Mouse (Mus musculus): ENCODE measurements around the gene Rps10.
"Not testable (repeated sequence)": the region's sequence is repeated elsewhere in the genome, so short reads cannot be mapped to it uniquely, and the experiment has no call there.

Rps10 gene

DNA sequence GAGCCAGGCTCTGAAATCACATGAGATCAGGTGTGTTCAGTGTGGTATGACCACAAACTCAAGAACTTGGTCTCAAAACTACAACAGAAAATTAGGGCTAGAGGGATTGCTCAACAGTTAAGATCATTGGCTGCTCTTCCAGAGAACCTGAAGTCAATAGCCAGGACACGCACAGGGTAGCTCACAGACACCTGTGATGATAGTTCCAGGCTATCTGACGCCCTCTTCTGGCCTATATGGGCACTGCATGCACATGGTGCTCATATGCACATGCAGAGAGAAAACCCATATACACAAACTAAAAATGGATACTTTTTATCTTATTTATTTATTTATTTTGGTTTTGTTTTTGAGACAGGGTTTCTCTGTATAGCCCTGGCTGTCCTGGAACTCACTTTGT lies 8.1 kb upstream of the Rps10 start:
- in situ Hi-C loops (cut with MseI, MboI), result no loop called here

- in situ Hi-C loops (cut with MseI, MboI), result no loop called here
Measured at GRCm38 (mm10) chr17:27643756-27644155, 7.3 kb upstream of the Rps10 start.

GRCm38 (mm10) chr17:27643101-27643500 lies 6.6 kb upstream of the Rps10 start:
- in situ Hi-C loops (cut with MseI, MboI), result no loop called here

GRCm38 (mm10) chr17:27642491-27643062 lies 6.1 kb upstream of the Rps10 start:
- in situ Hi-C loops (cut with MseI, MboI), result no loop called here

DNA sequence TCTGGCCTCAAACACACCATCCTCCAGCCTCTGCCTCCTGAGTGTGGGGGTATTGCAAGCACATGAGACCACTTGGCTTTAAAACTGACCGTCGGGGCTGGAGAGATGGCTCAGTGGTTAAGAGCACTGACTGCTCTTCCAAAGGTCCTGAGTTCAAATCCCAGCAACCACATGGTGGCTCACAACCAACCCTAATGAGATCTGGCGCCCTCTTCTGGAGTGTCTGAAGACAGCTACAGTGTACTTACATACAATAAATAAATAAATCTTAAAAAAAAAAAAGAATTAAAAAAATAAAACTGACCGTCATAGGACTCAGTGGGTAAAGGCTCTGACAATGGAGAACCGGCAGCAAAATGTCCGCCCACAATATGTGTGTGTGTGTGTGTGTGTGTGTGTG lies 3.4 kb upstream of the Rps10 start:
- in situ Hi-C loops (cut with MseI, MboI), result not testable (repeated sequence)

DNA sequence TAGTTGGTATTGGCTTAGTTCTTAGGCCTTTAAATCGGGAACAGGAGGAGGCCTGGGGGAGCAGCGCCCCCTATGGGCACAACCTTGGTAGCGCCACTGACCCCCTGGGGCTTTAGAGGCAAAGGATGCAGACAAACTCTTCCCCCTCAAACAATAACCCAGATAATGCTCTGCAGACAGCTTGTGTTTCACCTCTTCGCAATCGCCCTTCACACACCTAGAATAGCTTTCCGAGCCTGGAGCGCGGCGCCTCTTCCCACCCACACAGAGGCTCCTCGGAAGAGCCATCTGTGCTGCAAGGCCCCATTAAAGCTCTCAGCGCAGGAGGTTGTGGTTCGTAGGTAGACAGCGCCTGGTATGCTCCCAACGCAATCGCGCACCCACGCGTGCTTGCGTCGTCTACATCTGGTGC lies 2.5 kb upstream of the Rps10 start:
- in situ Hi-C loops (cut with MseI, MboI), result no loop called here

DNA sequence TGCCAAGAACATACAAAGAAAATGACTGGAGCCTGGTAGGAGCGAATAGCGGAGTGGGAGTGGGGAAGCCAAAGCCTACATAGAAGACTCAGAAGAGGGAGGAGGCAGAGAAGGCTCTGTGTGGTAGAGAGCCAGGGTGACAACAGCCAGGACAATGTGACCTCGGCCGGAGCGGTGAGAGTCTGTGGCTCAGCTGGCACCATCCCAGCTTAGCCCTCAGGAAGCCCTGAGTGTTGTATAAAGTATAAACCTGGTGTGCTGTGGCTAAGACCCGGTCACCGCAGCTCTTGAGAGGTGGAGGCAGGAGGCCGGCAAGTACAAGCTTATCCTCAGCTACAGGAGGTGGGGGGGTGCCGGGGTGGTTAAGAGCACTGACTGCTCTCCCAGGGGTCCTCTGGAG lies 864 bp upstream of the Rps10 start:
- in situ Hi-C loops (cut with MseI, MboI), result no loop called here

GRCm38 (mm10) chr17:27635575-27635903 lies 930 bp downstream of the Rps10 start:
- in situ Hi-C loops (cut with MseI, MboI), result not testable (repeated sequence)

DNA sequence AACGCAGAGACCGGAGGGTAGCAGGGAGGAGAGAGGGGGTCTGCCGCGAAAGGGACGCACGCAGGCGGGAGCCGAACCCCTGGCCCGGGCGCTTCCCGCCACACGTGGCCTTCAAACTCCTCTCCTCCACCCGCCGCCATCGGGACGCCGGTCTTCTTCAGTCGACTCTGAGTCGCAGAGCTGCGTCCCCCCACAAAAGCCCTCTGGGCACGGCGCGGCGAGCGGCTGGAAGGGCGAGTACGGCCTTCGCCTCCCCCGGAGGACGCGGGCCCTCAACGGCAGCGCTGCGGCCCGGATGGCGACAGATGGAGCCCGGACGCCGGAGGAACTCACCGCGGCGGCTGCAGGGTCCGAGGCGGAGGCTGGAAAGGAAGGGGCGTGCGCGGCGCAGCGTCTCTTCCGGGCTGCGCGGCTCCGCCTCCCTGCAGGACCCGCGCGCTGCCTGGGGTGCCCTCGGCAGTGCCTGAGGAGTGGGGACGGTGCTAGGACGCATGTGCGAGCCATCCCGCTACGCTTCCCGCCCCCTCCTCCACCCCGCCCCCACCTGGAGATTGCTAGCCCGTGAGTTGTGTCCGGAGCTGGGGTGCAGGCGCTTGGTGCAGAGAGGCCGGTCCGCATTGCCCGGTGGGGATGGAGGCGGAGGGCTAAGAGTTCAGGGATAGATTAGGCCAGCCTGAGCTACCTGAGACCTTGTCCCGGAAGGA lies 1.4 kb downstream of the Rps10 start, which contains the start of gene RPS10-NUDT3:
RPS10-NUDT3 (minus strand) TSS at position 352 of the 704 bp plus-strand sequence.
- in situ Hi-C loops (cut with MseI, MboI), result no loop called here

DNA sequence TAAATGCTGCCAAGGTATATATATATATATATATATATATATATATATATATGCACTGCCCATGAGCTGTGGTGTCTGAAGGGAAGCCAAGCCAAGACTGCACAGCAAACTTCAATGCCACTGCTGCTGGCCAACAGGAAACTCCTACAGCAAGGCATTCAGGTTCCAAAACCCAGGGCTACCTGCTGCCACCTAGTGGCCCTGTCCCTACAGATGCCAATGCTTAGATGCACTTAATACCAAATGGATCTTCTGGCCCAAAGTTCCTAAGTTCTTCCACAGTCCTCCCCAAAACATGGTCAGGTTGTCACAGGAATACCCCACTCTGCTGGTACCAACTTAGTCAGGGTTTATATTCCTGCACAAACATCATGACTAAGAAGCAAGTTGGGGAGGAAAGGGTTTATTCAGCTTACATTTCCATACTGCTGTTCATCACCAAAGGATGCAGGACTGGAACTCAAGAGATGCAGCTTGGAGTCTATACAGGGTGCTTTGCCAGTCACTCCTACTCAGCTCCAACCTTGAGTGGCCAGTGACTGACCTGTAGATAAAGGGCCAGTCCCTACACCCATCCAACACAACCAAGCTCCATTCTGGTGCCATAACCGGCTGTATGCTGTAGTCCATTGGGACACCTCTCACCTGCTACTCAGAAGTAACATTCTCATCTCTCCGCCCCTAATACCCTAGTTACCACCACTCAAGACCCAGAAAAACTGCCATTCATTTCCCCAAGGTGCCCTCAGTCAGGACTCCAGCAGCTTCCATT lies 7.0 kb downstream of the Rps10 start:
- in situ Hi-C loops (cut with MseI, MboI), result no loop called here

DNA sequence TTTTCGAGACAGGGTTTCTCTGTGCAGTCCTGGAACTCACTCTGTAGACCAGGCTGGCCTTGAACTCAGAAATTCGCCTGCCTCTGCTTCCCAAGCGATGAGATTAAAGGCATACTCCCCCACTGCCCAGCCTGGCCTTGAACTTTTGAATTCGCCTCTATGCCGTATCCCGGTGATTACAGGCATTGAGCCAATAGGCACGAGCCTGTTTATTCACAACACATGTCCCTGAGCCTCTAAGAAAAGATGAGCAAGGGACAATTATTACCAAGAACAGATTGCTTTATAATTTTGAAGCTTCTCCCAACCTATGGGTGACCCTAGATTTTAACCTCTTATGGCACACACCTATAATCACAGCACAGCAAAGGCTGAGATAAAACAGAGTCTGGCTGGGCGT lies 8.1 kb downstream of the Rps10 start:
- in situ Hi-C loops (cut with MseI, MboI), result no loop called here

DNA sequence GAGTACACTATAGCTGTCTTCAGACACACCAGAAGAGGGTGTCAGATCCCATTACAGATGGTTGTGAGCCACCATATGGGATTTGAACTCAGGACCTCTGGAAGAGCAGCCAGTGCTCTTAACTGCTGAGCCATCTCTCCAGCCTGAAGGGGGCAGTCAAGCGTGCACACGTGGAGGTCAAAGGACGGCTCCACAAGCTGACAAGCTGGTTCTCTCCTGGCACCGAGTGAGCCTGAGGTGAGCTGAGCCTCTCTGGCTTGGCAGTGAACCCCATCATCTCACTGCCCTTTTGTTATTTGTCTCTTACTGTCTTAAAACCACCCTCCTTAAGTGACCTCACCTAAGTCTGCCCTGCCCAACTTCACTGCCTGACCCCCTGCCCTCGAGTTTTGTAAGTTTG lies 9.0 kb downstream of the Rps10 start:
- in situ Hi-C loops (cut with MseI, MboI), result no loop called here

DNA sequence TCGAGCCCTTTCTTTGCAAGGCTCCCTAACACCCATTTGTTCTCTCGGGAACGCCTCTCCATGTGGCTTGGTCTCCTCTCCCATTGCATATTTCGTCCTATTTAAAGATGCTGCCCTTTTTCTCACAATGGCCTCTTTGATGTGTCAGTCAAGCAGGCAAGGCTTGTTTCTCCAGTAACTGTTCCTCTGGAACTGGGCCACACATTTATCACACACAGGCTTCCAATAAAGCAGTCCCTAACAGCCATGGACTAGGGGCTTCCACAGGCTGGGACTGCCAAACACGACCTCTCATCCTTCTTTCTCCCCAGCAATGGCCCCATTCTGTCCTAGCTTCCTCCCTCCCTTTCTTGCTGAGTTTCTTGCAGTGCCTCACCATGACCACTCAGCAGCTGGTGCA lies 9.8 kb downstream of the Rps10 start:
- in situ Hi-C loops (cut with MseI, MboI), result no loop called here

DNA sequence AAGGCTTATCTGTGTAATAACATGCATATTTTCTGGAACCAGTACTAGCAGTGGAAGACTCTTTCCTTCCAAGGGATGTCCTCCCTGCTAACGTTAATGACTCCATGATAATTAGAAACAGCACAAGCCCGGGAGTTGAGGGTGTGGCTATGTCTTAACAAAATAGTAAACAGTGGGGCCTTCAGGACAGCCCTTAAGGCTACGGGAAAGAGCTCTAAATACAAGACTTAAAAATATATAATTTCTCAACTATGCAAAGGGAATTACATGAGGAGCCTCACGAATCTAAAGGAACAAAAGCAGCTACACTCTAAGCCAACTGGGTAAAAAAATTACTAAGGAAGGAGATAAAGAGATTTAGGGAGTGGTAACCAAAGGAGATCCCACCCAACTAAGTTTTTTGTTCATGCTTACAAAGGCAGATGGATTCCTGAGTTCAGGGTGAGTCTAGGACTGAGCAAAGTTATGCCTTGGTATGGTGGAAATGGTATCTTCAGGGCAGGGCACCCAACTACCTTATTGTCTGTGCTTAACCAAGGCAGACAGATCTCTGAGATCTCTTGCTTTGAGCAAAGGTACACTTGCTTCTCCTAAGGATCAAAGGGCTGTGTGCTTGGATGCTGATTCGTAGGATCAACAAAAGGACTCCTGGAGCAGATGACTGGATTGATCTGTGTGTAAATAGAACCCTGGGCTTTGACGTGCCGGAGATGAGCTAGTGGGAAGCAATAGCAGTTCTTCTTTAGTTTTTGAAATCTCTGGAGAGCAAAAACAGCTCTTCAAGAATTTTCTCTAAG lies 10.8 kb downstream of the Rps10 start:
- in situ Hi-C loops (cut with MseI, MboI), result no loop called here

- in situ Hi-C loops (cut with MseI, MboI), result no loop called here
Measured at GRCm38 (mm10) chr17:27623360-27624326, 12.8 kb downstream of the Rps10 start, which contains the start of gene Nudt3. TSS of gene Nudt3 (minus strand) at chr17:27623495.

GRCm38 (mm10) chr17:27622611-27623359 lies 13.7 kb downstream of the Rps10 start:
- in situ Hi-C loops (cut with MseI, MboI), result no loop called here

DNA sequence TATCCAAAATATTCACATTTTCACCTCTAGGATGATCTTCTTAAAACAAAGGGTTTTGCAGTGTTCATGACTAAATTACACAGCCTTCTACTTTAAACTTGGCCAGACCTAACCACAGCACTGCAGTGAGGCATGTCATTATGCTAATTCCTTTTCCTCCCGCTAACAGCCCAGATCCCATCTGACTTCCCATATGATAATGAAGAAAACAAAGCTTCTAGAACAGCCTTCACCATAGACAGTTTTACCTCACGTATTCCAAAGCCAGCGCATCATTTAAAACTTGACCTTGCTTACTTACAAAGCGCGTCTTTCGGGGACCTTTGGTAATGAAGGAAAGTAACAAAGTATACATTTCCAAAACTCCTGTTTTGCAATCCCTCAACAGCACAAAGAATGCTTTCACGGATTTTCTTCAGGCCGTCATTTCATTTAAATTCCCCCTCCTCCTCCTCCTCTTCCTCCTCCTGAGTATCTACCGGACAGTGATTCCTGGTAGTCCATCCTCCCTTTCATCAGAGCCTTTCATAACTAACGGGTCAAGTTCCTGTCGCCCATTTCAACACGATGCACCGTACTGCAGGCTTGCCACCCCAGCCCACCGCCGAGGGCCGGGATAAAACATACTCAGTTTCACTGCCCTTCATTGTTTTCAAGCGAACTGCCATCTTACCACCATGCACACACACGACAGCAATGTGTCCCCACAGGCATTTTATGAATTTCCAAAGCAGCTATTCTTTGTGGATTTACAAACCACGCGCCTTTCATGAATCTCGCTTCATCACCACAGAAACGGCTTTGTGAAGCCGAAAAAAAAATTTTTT lies 14.6 kb downstream of the Rps10 start:
- in situ Hi-C loops (cut with MseI, MboI), result no loop called here

DNA sequence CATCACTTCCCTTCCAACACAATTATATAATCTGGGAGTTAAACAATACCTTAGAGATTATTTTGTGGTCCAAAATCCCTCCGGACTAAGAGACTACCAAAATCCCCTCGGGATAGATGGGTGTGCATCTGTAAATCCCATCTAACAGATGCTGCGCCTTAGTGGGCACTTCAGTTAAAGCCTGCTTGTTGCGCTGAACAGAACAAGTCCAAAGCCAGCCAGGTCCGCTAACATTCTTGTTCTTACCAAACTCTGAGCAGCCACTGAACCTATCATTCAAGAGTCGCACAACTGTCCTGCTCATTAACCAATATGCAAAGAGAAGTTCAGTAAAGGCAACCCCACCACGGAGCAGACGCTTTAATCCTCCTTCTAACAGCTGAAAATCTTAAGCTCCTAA lies 15.3 kb downstream of the Rps10 start:
- in situ Hi-C loops (cut with MseI, MboI), result no loop called here

DNA sequence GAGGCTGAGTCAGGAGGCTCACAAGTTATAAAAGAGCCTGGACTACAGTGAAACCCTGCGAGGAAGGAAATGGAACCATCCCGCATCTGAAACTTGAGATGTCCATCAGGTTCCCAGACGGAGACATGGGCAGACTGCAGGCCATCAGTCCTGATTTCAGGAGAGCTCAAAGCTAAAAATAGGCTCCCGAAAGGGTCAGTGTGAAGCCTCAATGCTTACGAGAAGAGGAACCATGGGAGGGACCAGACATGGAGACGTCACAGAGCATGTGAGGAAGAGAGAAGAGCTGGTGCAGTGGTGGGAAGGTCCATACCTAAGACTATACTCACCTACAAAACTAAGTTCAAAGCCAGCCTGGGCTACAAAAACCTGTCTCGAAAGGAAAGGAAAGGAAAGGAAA lies 21.1 kb downstream of the Rps10 start:
- in situ Hi-C loops (cut with MseI, MboI), result no loop called here
